Mouse (Mus musculus) CD4-positive, CD25-positive, alpha-beta regulatory T cell, adult 4 months (primary cell): Measurements from ENCODE around the gene Pdcd11. TPM values are rescaled to one million over a fixed set of nuclear protein-coding genes. Genes with fewer than 3 reads are reported as not detected.

Experiments used
- ATAC-seq: one replicate; pipeline ENCODE4 v1.8.0; 2017
- polyA plus RNA-seq, 2 experiments: library from polyadenylated mRNA; unstranded; fragments of 100-300 nt; shearing (Covaris generic); gene quantifications; one replicate each; pipeline ENCODE4 v1.2.1; 2017

Pdcd11 gene
- polyA plus RNA-seq, 2 experiments from 2014 or later: 7.9 to 9.4 TPM

DNA sequence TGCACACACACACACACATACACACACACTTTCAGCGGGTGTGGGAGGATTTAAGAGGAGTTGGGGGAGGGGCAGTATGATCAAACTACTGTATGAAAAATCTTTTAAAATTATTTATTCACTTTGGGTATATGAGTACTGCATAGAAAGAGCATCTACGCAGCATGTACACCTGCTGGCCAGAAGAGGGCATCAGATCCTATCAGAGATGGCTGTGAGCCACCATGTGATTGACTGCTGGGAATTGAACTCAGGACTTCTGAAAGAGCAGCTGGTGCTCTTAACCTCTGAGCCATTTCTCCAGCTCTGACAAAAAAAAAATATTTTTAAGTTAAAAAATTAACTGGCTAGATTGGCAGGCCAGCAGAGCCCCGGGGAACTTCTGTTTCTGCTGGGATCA is 83.9 kb downstream of the Pdcd11 start:
- no peak for ATAC-seq

DNA sequence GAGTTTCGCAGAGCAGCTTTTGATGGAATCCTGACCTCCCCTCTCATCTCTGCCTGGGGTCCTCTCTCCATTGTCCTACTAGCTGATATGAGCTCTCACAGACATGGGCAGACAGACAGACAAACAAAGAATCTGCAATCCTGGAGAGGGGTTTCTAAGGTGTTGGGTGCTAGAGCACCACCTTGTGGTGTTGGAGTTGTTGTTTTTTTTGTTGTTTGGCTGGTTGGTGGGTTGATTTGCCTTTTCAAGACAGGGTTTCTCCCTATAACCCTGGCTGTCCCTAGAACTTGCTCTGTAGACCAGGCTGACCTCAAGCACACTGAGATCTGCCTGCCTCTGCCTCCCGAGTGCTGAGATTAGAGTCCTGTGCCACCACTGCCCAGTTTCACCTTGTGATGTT is 84.9 kb downstream of the Pdcd11 start:
- ATAC-seq: no peak

DNA sequence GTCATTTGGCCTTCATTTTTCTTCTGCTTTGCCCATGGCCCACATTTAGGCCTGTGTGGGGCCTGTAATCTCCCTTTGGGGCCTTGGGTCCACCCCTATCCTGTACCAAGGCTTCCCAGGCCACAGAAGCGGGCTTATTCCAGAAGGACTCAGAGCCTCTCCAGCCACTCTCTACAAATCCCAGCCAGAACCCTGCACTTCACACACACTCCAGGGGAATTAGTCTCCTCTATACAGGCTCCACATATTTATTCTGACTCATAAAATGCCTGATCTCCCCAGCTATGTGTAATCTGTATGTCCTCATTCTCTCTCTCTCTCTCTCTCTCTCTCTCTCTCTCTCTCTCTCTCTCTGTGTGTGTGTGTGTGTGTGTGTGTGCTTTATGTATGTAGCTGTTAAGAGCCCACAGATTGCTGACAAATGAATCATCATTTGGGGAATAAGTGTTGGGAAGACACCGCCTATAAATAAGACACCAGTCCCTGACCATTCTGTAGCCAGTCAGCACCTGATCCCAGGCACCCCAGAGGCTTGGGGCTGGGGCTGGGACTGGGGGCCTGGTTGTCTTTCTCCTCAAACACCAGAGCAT is 86.4 kb downstream of the Pdcd11 start:
- ATAC-seq: no peak

DNA sequence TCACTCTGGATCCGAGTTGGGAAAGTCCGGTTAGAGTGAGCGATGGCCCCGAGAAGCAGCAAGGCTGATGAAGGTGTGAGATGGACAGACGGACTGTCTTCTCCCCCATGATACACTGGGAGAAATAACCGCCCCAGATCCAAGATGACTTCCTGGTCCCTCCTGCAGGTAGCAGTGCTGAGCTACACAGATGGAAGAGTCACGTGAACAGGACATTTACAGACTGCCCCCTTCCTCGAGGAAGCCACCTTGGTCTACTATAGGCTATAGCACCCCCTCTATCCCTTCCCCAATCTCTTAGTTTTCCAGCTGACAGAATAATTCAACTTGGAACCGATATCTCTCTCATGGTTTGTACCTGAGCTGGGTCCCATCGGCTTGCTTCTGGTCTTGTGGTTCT is 87.4 kb downstream of the Pdcd11 start:
- ATAC-seq: no peak

DNA sequence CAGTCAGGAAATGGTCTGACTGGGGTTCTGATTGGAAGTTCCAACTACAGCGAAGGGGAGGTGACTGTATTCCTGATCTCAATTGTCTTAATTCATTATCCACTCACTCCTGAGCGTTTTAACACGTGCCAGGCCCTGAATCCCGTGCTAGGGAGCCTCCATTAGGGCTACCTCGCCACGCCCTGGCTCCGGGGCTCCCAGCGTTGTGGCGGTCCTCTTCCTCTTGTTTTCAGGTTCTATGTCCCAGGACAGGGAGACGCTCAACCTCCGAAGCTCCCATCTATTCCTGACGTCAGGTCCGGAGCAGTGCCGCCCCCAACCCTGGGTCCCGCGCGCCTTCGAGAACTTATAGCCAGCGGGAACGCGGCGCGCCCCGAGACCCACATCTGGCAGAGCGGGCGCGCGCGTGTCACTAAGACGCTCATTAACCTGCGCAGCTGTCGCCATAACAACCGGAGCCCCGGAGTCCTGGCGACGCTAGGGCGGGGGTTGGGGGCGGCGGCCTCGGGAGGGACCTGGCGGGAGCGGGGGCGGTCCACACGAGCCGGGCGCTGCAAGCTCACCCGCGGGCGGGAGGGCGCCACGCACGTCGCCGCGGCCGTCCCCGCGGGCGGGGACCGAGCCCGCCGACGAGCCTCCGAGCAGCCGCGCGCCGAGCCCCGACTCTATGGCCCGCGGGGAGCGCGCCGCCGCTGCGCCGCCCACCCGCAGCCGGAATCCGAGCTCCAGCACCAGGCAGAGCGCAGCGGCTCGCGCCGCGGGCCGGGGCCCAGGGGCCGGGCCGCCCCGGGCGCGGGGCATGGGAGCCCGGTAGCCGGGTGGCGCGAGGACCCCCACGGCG is 88.1 kb downstream of the Pdcd11 start, which contains the start of gene Neurl1a:
Gene Neurl1a (plus strand): TSS at position 390 of the 841 bp plus-strand sequence.
- ATAC-seq: no peak

DNA sequence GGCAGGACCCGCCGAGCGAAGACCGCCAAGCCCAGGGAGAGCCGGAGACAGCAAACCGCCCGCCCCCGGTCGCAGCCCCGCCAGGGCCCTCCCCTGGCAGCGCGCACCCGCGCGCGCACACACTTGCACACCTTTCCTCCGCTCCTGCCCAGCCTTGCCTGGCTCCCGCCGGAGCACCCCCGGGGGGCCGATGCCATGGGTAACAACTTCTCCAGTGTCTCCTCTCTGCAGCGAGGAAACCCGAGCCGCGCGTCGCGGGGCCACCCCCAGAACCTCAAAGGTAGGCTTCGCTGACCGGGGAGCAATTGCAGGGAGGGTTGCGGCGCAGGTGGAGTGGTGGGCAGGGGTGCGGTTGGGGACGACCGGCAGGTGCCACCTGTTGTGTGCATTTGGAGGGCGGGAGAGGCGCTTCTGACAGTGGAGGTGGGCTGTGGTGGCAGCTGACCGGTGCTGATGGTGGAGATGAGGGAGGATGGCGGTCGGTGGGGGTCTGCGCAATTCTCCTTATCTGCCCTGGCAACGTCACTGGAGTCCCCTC is 88.8 kb downstream of the Pdcd11 start:
- no peak for ATAC-seq

DNA sequence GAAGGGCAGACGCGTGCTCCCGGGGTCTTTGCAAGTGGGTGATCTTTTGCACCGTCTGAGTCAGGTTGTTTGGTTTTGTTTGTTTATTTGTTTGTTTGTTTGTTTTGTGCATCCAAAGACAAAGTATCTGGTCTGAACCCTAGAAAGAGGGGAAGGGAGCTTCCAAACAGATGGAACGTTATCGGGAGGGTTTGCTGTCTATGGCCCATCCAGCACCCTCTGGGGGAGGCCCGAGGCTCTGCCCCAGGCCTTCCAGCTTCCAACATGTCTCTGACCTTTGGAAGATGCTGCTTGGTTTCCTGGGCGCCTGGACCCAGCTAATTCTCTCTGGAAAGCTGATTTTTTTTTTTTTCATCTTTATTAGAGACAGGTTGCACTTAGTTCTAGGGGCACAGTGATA is 89.4 kb downstream of the Pdcd11 start:
- no peak for ATAC-seq

Other genes starting within 250 kb of the Pdcd11 start
- gene Ina, start 76.1 kb upstream of the Pdcd11 start, polyA plus RNA-seq: not detected
- 10 to 100 TPM; 38.0 to 42.2 TPM for gene Nt5c2, start 75.6 kb upstream of the Pdcd11 start, polyA plus RNA-seq
- gene Pcgf6, start 39.9 kb upstream of the Pdcd11 start, polyA plus RNA-seq: 1 to 10 TPM; 7.4 to 8.9 TPM
- gene Taf5, start 23.0 kb upstream of the Pdcd11 start, polyA plus RNA-seq: 1 to 10 TPM; 2.0 to 2.8 TPM
- gene Usmg5, start 121 bp upstream of the Pdcd11 start, polyA plus RNA-seq: 100 to 1,000 TPM; 175 to 307 TPM
- gene Calhm2, start 47.5 kb downstream of the Pdcd11 start, polyA plus RNA-seq: 10 to 100 TPM; 13.0 to 27.1 TPM
- gene Calhm1, start 53.5 kb downstream of the Pdcd11 start, polyA plus RNA-seq: not detected
- gene Calhm3, start 67.0 kb downstream of the Pdcd11 start, polyA plus RNA-seq: not detected
- under 1 TPM; 0.20 to 0.47 TPM for gene Neurl1a, start 88.1 kb downstream of the Pdcd11 start, polyA plus RNA-seq